Mouse (Mus musculus): ENCODE results near the gene Sod2.
"Not testable (repeated sequence)": the region's sequence is repeated elsewhere in the genome, so short reads cannot be mapped to it uniquely, and the experiment has no call there.

Sod2 gene

GRCm38 (mm10) chr17:13013316-13013715 is 6.7 kb downstream of the Sod2 start:
- no peak for DNase-seq

GRCm38 (mm10) chr17:13036627-13037192 is 30.1 kb downstream of the Sod2 start:
- DNase-seq = not testable (repeated sequence)

GRCm38 (mm10) chr17:13043846-13044673 is 37.4 kb downstream of the Sod2 start:
- DNase-seq = peak; percentile 71 to 73

GRCm38 (mm10) chr17:13052124-13052813 is 45.6 kb downstream of the Sod2 start, which contains the start of gene Gpr31b:
Gpr31b (minus strand) TSS chr17:13052296.
- not testable (repeated sequence) for DNase-seq

GRCm38 (mm10) chr17:13060804-13061203 is 54.2 kb downstream of the Sod2 start, which contains the start of gene Tcp10b:
Tcp10b (plus strand) TSS chr17:13061104.
- not testable (repeated sequence) for DNase-seq

GRCm38 (mm10) chr17:13062882-13063281 is 56.2 kb downstream of the Sod2 start:
- DNase-seq = not testable (repeated sequence)

- DNase-seq = not testable (repeated sequence)
Observed at GRCm38 (mm10) chr17:13067864-13068385, 61.3 kb downstream of the Sod2 start.

GRCm38 (mm10) chr17:13069227-13069626 is 62.6 kb downstream of the Sod2 start:
- DNase-seq = not testable (repeated sequence)
